Mouse (Mus musculus) macrophage (primary cell): ENCODE data around the gene Crocc2. TPM values are rescaled to one million over a fixed set of nuclear protein-coding genes. Genes with fewer than 3 reads are reported as not detected.

Experiments
- H3K27ac ChIP-seq: fragments of 350-480 bp; formaldehyde crosslinking; 2 replicates; pipeline ENCODE4 v1.9.0; 2021
- H3K36me3 ChIP-seq: fragments of 350-480 bp; formaldehyde crosslinking; 2 replicates; pipeline ENCODE4 v1.9.0; 2021; ENCODE audit errors: inconsistent target
- H3K4me3 ChIP-seq: fragments of 350-480 bp; formaldehyde crosslinking; 2 replicates; pipeline ENCODE4 v1.9.0; 2021; ENCODE audit errors: inconsistent target
- H3K79me2 ChIP-seq: fragments of 350-480 bp; formaldehyde crosslinking; 2 replicates; pipeline ENCODE4 v1.9.0; 2021; ENCODE audit errors: inconsistent target
- WGBS: methylation state at CpG from one replicate; pipeline ENCODE4 v1.1.7; 2026; ENCODE audit warnings: inconsistent platforms; ENCODE audit not compliant: missing documents; 5-methylcytosine and 5-hydroxymethylcytosine counted together
- polyA plus RNA-seq: library from polyadenylated mRNA; stranded (reverse); fragments of 250-400 nt; gene quantifications from 3 replicates; pipeline ENCODE4 v1.2.4, GENCODE M21; 2018; ENCODE audit warnings: inconsistent platforms

Crocc2 gene
- polyA plus RNA-seq, 1 experiment from 2014 or later = not detected

- Histone ChIP-seq H3K27ac (no peak overlapping the region), H3K4me3 (no peak overlapping the region), H3K36me3 (no peaks in the 10 kb centered on the region), H3K79me2 (no peaks in the 10 kb centered on the region)
- WGBS = 60% methylated on average over 2 of the region's 2 CpGs
Measured at GRCm38 (mm10) chr1:93150907-93151661, 17.4 kb upstream of the Crocc2 start.

DNA sequence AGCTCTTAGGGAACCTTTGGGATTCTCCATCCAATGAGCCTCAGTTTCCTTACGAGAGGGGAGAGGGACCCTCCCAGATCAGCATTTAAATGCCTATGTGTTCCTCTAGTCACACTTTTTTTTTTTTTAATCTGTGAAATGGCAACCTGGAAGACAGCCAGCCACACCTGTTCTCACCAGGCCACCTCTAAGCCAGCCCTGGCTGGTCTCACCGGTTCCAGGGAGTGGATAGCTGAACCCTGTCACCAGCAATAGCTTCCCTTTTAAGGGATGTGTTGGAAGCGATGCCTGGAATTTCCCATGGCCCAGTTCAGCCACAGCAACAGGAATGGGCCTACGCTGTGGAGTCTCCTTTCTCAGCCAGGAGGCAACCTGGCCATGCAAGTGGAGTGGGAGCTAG is 11.0 kb upstream of the Crocc2 start:
- Histone ChIP-seq H3K79me2 (no peaks in the 10 kb centered on the region), H3K36me3 (no peaks in the 10 kb centered on the region), H3K27ac (no peak overlapping the region), H3K4me3 (no peak overlapping the region)
- WGBS = 84% methylated on average over 2 of the region's 4 CpGs

DNA sequence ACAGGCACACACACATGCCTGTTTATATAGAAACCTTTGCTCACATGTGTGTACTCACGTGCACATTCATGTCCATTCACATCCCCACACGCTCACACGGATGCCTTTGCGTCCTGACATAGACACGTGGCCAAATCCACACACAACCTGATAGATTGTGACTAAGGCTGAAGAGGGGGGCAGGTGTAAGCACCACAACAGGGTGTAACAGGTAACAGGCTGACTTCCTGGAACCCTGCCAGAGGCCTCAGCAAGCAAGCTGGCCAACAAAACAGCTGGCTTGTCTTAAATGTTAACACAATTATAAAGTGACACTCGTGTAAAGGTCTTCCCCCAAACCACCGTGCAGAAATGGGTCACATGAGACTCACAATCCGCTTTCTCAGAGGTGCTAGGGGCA is 9.6 kb upstream of the Crocc2 start:
- Histone ChIP-seq H3K36me3 (no peaks in the 10 kb centered on the region), H3K27ac (no peak overlapping the region), H3K4me3 (no peak overlapping the region), H3K79me2 (no peaks in the 10 kb centered on the region)
- WGBS = 83% methylated on average over 8 of the region's 8 CpGs

- H3K4me3 ChIP-seq = no peak overlapping the region
- no peak overlapping the region for H3K27ac ChIP-seq
- WGBS = 88% methylated on average over 21 of the region's 21 CpGs
- H3K36me3 ChIP-seq = no peaks in the 10 kb centered on the region
- no peaks in the 10 kb centered on the region for H3K79me2 ChIP-seq
Measured at GRCm38 (mm10) chr1:93159566-93160500, 8.7 kb upstream of the Crocc2 start.

DNA sequence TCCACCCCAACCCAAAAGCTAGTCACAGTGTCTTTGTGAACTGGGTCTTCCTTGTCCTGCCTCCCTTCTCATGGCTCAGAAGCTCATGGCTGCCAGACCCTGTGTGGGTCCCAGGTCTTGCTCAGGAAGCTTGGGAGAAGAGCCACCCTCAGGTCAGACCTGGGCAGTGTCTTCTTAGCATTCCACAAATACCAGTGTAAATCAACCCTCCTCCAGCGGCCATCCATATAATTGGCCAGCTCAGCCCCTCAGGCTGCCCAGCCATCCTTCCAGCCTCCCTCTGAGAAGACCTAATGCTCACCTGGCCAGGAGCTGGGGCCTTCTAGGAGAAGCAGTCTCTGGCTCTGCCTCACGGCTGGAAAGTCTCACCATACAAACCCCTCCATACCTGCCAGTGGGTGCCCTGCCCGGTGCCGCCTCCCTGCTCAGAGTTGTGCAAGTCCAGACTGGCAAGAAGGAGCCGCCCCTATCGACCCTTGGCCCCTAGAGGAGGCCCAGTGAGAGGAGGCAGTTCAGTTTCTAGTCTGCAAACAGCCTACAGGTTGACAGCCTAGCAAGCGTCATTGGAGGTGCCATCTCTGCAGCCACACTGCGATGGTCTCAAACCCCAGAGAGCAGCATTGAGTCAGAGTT is 7.9 kb upstream of the Crocc2 start, which contains the start of gene 2310007B03Rik:
Gene 2310007B03Rik, minus strand, starts transcription at position 448 of the 633 bp plus-strand sequence.
- no peaks in the 10 kb centered on the region for H3K36me3 ChIP-seq
- no peaks in the 10 kb centered on the region for H3K79me2 ChIP-seq
- H3K4me3 ChIP-seq = no peak within 1 kb of the TSS
- 79% methylated on average over 8 of the region's 8 CpGs for WGBS
- no peak within 1 kb of the TSS for H3K27ac ChIP-seq

- WGBS = 85% methylated on average over 8 of the region's 8 CpGs
- Histone ChIP-seq H3K79me2 (no peaks in the 10 kb centered on the region), H3K27ac (no peak overlapping the region), H3K36me3 (no peaks in the 10 kb centered on the region), H3K4me3 (no peak overlapping the region)
Measured at GRCm38 (mm10) chr1:93161350-93161749, 7.2 kb upstream of the Crocc2 start.

DNA sequence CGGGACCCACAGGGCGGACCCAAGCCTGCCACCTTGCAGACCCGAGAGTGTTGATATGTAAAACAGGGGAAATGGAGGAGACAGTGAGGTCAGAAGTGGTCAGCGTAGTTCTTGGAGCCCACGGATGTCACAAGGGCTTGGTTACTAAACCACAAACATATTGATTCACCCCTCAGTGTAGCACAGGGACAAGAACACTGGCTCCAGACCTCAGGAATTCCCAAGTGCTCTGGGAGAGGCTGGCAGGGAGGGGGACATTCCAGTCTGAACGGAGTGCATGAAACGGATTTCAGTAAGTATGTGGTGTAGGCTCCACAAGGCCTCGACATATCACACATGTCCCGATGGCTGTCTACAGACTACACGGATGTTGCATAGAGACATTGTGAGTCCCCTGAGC is 6.6 kb upstream of the Crocc2 start:
- Histone ChIP-seq H3K4me3 (no peak overlapping the region), H3K36me3 (no peaks in the 10 kb centered on the region), H3K27ac (no peak overlapping the region), H3K79me2 (no peaks in the 10 kb centered on the region)
- WGBS = 84% methylated on average over 10 of the region's 10 CpGs

DNA sequence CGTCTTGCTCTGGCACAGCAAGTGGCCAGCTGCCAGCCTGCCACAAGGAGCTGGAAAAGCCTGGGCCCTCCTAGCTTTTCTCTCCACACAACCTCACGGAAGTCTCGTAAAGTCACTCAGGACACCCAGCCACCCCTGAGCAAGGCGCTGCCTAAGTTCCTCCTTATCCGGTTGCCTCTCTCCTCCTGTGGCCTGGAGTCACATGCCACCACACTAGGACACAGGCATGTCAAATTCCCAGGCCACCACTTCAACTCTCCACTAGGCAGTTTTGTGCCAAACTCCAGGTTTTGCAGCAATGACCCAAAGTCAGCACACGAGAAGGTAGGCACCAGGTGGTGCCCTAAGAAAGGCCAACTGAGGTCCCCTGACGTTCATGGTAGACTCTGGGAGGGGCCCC is 5.9 kb upstream of the Crocc2 start:
- Histone ChIP-seq H3K79me2 (no peaks in the 10 kb centered on the region), H3K27ac (no peak overlapping the region), H3K4me3 (no peak overlapping the region), H3K36me3 (no peaks in the 10 kb centered on the region)
- WGBS = 89% methylated on average over 7 of the region's 7 CpGs

- Histone ChIP-seq H3K4me3 (no peak overlapping the region), H3K27ac (no peak overlapping the region), H3K36me3 (no peaks in the 10 kb centered on the region), H3K79me2 (no peaks in the 10 kb centered on the region)
- WGBS = 41% methylated on average over 9 of the region's 9 CpGs
Measured at GRCm38 (mm10) chr1:93165447-93165846, 3.1 kb upstream of the Crocc2 start.

DNA sequence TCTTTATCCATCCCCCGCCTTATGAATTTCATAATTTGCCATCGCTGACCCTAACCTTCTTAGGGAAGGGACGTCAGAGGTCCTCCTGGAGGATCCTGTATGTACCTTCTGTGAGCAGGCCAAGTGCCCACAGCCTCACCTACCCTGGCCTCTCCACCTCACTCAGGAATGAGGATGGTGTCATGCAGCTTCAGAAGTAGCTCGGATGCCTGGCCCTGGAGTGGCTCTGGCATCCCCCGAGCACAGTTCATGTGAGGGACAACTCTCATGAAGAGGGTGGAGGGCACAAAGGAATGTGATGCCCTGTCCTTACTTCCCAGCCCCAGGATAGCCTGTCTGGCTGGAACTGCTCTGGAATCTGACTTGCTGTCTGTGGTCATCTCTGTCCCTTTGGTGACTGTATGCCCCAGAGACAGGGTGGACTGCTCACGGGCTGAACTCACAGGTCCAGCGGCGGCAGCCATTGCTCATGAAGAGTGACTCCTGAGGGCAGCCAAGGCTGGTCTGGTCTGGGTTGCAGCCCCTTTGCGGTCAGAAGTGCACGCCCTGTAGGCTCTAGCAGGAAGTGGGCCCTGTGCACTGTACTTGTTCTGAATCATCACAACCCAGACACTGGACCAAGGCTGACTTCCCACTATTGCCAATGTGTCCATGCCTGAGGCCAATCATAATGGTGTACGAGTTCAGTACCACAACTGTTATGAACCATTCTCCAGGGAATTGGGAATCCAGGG is 2.0 kb upstream of the Crocc2 start:
- Histone ChIP-seq H3K27ac (no peak overlapping the region), H3K79me2 (no peaks in the 10 kb centered on the region), H3K36me3 (no peaks in the 10 kb centered on the region), H3K4me3 (no peak overlapping the region)
- 80% methylated on average over 11 of the region's 11 CpGs for WGBS

- H3K36me3 ChIP-seq = no peaks in the 10 kb centered on the region
- no peak overlapping the region for H3K4me3 ChIP-seq
- no peak overlapping the region for H3K27ac ChIP-seq
- WGBS = 66% methylated on average over 2 of the region's 4 CpGs
- H3K79me2 ChIP-seq = no peaks in the 10 kb centered on the region
Measured at GRCm38 (mm10) chr1:93173665-93174064, 5.1 kb downstream of the Crocc2 start.

- Histone ChIP-seq H3K79me2 (no peaks in the 10 kb centered on the region), H3K36me3 (no peaks in the 10 kb centered on the region), H3K27ac (no peak overlapping the region), H3K4me3 (no peak overlapping the region)
- WGBS = 2% methylated on average over 4 of the region's 4 CpGs
Measured at GRCm38 (mm10) chr1:93174399-93174798, 5.9 kb downstream of the Crocc2 start.

GRCm38 (mm10) chr1:93175849-93176248 is 7.3 kb downstream of the Crocc2 start:
- 51% methylated on average over 6 of the region's 6 CpGs for WGBS
- no peak overlapping the region for H3K27ac ChIP-seq

More at GRCm38 (mm10) chr1:93175849-93176248, 7.3 kb downstream of the Crocc2 start:
- Histone ChIP-seq H3K4me3 (no peak overlapping the region), H3K36me3 (no peaks in the 10 kb centered on the region), H3K79me2 (no peaks in the 10 kb centered on the region)
